Comparison of ENCODE assay signal across 8 mouse cellular contexts in genomic region chr2:30723059-30723587, GRCm38 (mm10).
DNase-seq lines count a peak whose midpoint lies in the region; ATAC-seq and TF ChIP-seq lines count a peak whose summit lies in the region.

No protein-coding gene starts in this region.

- no peak for TF ChIP-seq EP300 in MEL (IDR thresholded peaks at IDR 0.05; ENCODE audit: low read depth in 1 of 2, low read length in 2 of 2)

- TF ChIP-seq CTCF in gastrocnemius, adult 2 months (IDR thresholded peaks at IDR 0.05) = no peak
- no peak for TF ChIP-seq CTCF in MEL (IDR thresholded peaks at IDR 0.05 in 2 of 3, conservative IDR thresholded peaks at IDR 0.05 in 1 of 3; ENCODE audit: control insufficient read depth in 1 of 3, insufficient read depth in 1 of 3, low read depth in 2 of 3, low read length in 3 of 3, poor library complexity in 1 of 3, severe bottlenecking in 1 of 3)

- H3K27me3 ChIP-seq in MEL (ENCODE audit: control insufficient read depth in 1 of 2, insufficient read depth in 2 of 2, low read length in 2 of 2) = no peaks in the 10 kb centered on the region; a peak in 2 of 4 replicates
- no peaks in the 10 kb centered on the region for H3K27me3 ChIP-seq in embryonic facial prominence, embryonic 13.5 days
- no peaks in the 10 kb centered on the region for H3K27me3 ChIP-seq in hindbrain, embryonic 15.5 days
- H3K27me3 ChIP-seq in midbrain, embryonic 15.5 days (replicated peaks) = no peaks in the 10 kb centered on the region

- no peak overlapping the region for H3K9ac ChIP-seq in MEL (ENCODE audit: control insufficient read depth, low read depth, low read length, poor library complexity, severe bottlenecking)
- peak overlapping the region; percentile 58; the same call in 1 of the 2 replicates for H3K9ac ChIP-seq in embryonic facial prominence, embryonic 13.5 days
- H3K9ac ChIP-seq in hindbrain, embryonic 15.5 days = peak overlapping the region; percentile 21; the same call in 1 of the 2 replicates
- peak overlapping the region; percentile 36; the same call in 1 of the 2 replicates for H3K9ac ChIP-seq in midbrain, embryonic 15.5 days

- TF ChIP-seq POLR2A in MEL (IDR thresholded peaks at IDR 0.05; ENCODE audit: control insufficient read depth in 1 of 2, insufficient read depth in 1 of 2, low read depth in 1 of 2, low read length in 2 of 2, poor library complexity in 1 of 2) = no peak

- WGBS in embryonic facial prominence, embryonic 13.5 days = 9% methylated on average over 10 of the region's 10 CpGs
- 12% methylated on average over 10 of the region's 10 CpGs for WGBS in hindbrain, embryonic 15.5 days
- 8% methylated on average over 10 of the region's 10 CpGs for WGBS in midbrain, embryonic 15.5 days

- H3K9me3 ChIP-seq in MEL (replicated peaks; ENCODE audit: insufficient read depth, low read length) = no peaks in the 10 kb centered on the region
- H3K9me3 ChIP-seq in embryonic facial prominence, embryonic 13.5 days = no peaks in the 10 kb centered on the region
- no peaks in the 10 kb centered on the region for H3K9me3 ChIP-seq in hindbrain, embryonic 15.5 days
- H3K9me3 ChIP-seq in midbrain, embryonic 15.5 days = no peaks in the 10 kb centered on the region

- DNase-seq in gastrocnemius, adult 2 months = peak; percentile 71
- no peak for DNase-seq in gastrocnemius, postnatal 36 days
- peak; percentile 29 for DNase-seq in MEL (ENCODE audit: low read depth, low spot score)
- DNase-seq in left cerebral cortex, postnatal 4 days = no peak

- no peak overlapping the region for H3K4me3 ChIP-seq in gastrocnemius, adult 2 months
- H3K4me3 ChIP-seq in MEL (ENCODE audit: control insufficient read depth in 1 of 2, insufficient read depth in 1 of 2, low read depth in 2 of 2, low read length in 2 of 2) = no peak overlapping the region
- H3K4me3 ChIP-seq in embryonic facial prominence, embryonic 13.5 days = no peak overlapping the region
- H3K4me3 ChIP-seq in hindbrain, embryonic 15.5 days = no peak overlapping the region
- H3K4me3 ChIP-seq in midbrain, embryonic 15.5 days = no peak overlapping the region

- no peak for ATAC-seq in embryonic facial prominence, embryonic 13.5 days (ENCODE audit: insufficient number of reproducible peaks, insufficient read depth, low FRiP score, low TSS enrichment, low read depth)
- no peak for ATAC-seq in hindbrain, embryonic 15.5 days (ENCODE audit: low FRiP score, low read depth)
- no peak for ATAC-seq in midbrain, embryonic 15.5 days (replicated peaks)
- no peak for ATAC-seq in granulocyte monocyte progenitor cell, adult 5-6 weeks (replicated peaks; ENCODE audit: poor library complexity, severe bottlenecking)

- H3K4me2 ChIP-seq in embryonic facial prominence, embryonic 13.5 days = no peak overlapping the region
- H3K4me2 ChIP-seq in hindbrain, embryonic 15.5 days = no peak overlapping the region
- no peak overlapping the region for H3K4me2 ChIP-seq in midbrain, embryonic 15.5 days

- H3K4me1 ChIP-seq in MEL (ENCODE audit: control insufficient read depth in 1 of 2, insufficient read depth in 2 of 2, low read length in 2 of 2) = peaks cover 0 to 4% of the 10 kb centered on the region in 2 experiments; a peak in 1 of 4 replicates
- peaks cover 78% of the 10 kb centered on the region for H3K4me1 ChIP-seq in embryonic facial prominence, embryonic 13.5 days
- H3K4me1 ChIP-seq in hindbrain, embryonic 15.5 days (replicated peaks) = peaks cover 75% of the 10 kb centered on the region
- peaks cover 79% of the 10 kb centered on the region for H3K4me1 ChIP-seq in midbrain, embryonic 15.5 days

- no peaks in the 10 kb centered on the region for H3K79me2 ChIP-seq in MEL (ENCODE audit: control insufficient read depth, insufficient read depth, low read length, poor library complexity)

- H3K36me3 ChIP-seq in MEL (ENCODE audit: control insufficient read depth in 1 of 2, insufficient read depth in 2 of 2, low read length in 2 of 2) = no peaks in the 10 kb centered on the region
- H3K36me3 ChIP-seq in embryonic facial prominence, embryonic 13.5 days = no peaks in the 10 kb centered on the region
- H3K36me3 ChIP-seq in hindbrain, embryonic 15.5 days = no peaks in the 10 kb centered on the region
- no peaks in the 10 kb centered on the region for H3K36me3 ChIP-seq in midbrain, embryonic 15.5 days (replicated peaks)

- intact Hi-C loops in gastrocnemius, adult 2 months (cut with DNase I) = loop anchor here (5.0 kb wide), 1 partner anchor 44 kb away; no protein-coding TSS in a partner anchor
- intact Hi-C loops in gastrocnemius, postnatal 36 days (cut with DNase I) = loop anchor here (5.0 kb wide), 1 partner anchor 49 kb away; no protein-coding TSS in a partner anchor
- intact Hi-C loops in left cerebral cortex, postnatal 4 days (cut with DNase I) = loop anchor here (5.0 kb wide), 1 partner anchor 64 kb away; no protein-coding TSS in a partner anchor

- peak overlapping the region; percentile 96 for H3K27ac ChIP-seq in gastrocnemius, adult 2 months
- H3K27ac ChIP-seq in MEL (ENCODE audit: control insufficient read depth, low read depth, low read length) = no peak overlapping the region
- H3K27ac ChIP-seq in embryonic facial prominence, embryonic 13.5 days = peak overlapping the region; percentile 100
- peak overlapping the region; percentile 97 for H3K27ac ChIP-seq in hindbrain, embryonic 15.5 days (replicated peaks)
- peak overlapping the region; percentile 99 for H3K27ac ChIP-seq in midbrain, embryonic 15.5 days

- no peak for TF ChIP-seq RAD21 in MEL (IDR thresholded peaks at IDR 0.05; ENCODE audit: low read depth, low read length)

TF ChIP-seq in MEL, 35 proteins besides CTCF, POLR2A, EP300 and RAD21:
- TF ChIP-seq CHD1 (IDR thresholded peaks at IDR 0.05; ENCODE audit: low read depth, low read length) = no peak
- TF ChIP-seq TCF12 (IDR thresholded peaks at IDR 0.05; ENCODE audit: low read depth, low read length) = no peak
- no peak for TF ChIP-seq SIN3A (IDR thresholded peaks at IDR 0.05; ENCODE audit: low read length)
- no peak for TF ChIP-seq POLR2AphosphoS5 (IDR thresholded peaks at IDR 0.05; ENCODE audit: borderline replicate concordance, low read depth, low read length)
- TF ChIP-seq MAX (IDR thresholded peaks at IDR 0.05; ENCODE audit: low read length) = no peak
- no peak for TF ChIP-seq ELF1 (IDR thresholded peaks at IDR 0.05; ENCODE audit: low read depth, low read length)
- TF ChIP-seq SMC3 (IDR thresholded peaks at IDR 0.05; ENCODE audit: low read depth, low read length) = no peak
- TF ChIP-seq KAT2A (conservative IDR thresholded peaks at IDR 0.05; ENCODE audit: low read depth, low read length) = no peak
- no peak for TF ChIP-seq HCFC1 (IDR thresholded peaks at IDR 0.05; ENCODE audit: low read depth, low read length)
- TF ChIP-seq ZMIZ1 (IDR thresholded peaks at IDR 0.05; ENCODE audit: low read depth, low read length) = no peak
- no peak for TF ChIP-seq GATA1 (IDR thresholded peaks at IDR 0.05; ENCODE audit: low read depth, low read length)
- no peak for TF ChIP-seq MEF2A (IDR thresholded peaks at IDR 0.05; ENCODE audit: extremely low read depth, insufficient replicate concordance, low read depth, low read length, poor library complexity, severe bottlenecking)
- no peak for TF ChIP-seq UBTF (IDR thresholded peaks at IDR 0.05; ENCODE audit: borderline replicate concordance, insufficient read depth, low read depth, low read length)
TF ChIP-seq in MEL: peak in this region for 0.

Comparison
In these comparisons a context has a peak if more than half of its experiments do, and no peak if none do; other contexts are left out.
1. DNase-seq: peak in gastrocnemius, adult 2 months (single experiment) and MEL (single experiment); none in gastrocnemius, postnatal 36 days (0 of 2) and left cerebral cortex, postnatal 4 days (single experiment).